Mouse (Mus musculus): ENCODE measurements around the gene Atp10a.

- TF ChIP-seq CTCF (IDR thresholded peaks at IDR 0.05; ENCODE audit: low read depth) (no peak), EP300 (IDR thresholded peaks at IDR 0.05; ENCODE audit: low read depth) (no peak)
These were observed 37.9 kb upstream of the Atp10a start for GRCm38 (mm10) chr7:58618048-58618447.

All from liver, postnatal 0 days (tissue).